Mouse (Mus musculus): Measurements from ENCODE around the gene Erich2. TPM values are rescaled to one million over a fixed set of nuclear protein-coding genes. Genes with fewer than 3 reads are reported as not detected.

The Erich2 gene
- polyA plus RNA-seq, 1 experiment from 2014 or later = 0.59 TPM

- peak; percentile 38 for DNase-seq (ENCODE audit: low spot score)
- Histone ChIP-seq H3K4me1 (peaks cover 83% of the 10 kb centered on the region), H3K27ac (no peak overlapping the region), H3K27me3 (ENCODE audit: low read depth, poor library complexity, severe bottlenecking) (peaks cover 100% of the 10 kb centered on the region), H3K4me3 (no peak overlapping the region), H3K36me3 (no peaks in the 10 kb centered on the region), H3K9me3 (replicated peaks) (no peaks in the 10 kb centered on the region)
- 5% methylated on average over 15 of the region's 15 CpGs for WGBS
Observed at GRCm38 (mm10) chr2:70564646-70565315, 56.2 kb downstream of the Erich2 start.

DNA sequence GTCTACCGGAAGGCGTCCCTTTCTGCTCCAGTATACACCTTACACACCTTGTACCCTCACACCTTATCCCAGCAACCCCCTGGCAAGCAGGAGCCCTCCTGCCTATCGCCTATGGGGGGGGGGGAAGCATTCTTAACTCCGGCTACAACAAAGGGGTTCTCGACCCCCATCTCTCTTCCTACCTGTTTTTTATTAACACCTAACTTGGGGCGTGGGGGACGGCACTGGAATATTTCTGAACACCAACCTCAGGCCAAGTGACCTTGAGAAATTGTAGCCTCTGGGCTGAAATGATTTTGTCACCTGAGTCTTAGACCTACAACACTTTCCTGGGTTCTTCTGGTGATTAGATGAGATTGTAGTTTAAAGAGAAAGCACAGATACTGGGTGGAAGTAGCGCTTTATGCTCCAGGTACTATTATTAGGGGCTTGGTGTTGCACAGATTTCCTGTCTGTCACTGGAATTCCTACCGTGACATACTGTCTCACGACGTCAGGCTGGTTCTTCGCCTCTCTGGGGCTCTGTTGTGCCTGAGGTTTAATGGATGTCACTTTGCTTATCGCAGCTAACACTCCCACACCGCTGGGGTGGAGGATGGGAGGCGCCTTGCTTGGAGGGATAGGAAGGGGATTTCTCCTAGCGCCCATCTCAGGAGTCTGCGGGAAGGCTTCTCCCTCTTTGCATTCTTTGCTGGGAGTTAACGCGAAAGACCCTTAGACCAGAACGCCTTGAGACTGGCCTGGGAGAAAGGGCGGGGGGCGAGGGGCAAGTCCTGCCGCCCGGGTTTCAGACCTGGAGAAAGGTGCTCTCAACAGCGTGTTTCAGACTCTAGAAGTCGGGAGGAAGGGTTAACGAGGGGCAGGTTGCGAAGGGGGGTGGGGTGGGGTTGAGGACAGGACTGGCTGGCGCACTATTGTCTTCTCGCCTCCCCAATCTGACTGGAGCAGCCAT lies 57.3 kb downstream of the Erich2 start:
- Histone ChIP-seq H3K27ac (no peak overlapping the region), H3K36me3 (no peaks in the 10 kb centered on the region), H3K27me3 (ENCODE audit: low read depth, poor library complexity, severe bottlenecking) (peaks cover 100% of the 10 kb centered on the region), H3K9me3 (replicated peaks) (no peaks in the 10 kb centered on the region), H3K4me1 (peaks cover 81% of the 10 kb centered on the region), H3K4me3 (peak overlapping the region; percentile 31)
- 3% methylated on average over 30 of the region's 30 CpGs for WGBS
- peak; percentile 53 for DNase-seq (ENCODE audit: low spot score)

DNA sequence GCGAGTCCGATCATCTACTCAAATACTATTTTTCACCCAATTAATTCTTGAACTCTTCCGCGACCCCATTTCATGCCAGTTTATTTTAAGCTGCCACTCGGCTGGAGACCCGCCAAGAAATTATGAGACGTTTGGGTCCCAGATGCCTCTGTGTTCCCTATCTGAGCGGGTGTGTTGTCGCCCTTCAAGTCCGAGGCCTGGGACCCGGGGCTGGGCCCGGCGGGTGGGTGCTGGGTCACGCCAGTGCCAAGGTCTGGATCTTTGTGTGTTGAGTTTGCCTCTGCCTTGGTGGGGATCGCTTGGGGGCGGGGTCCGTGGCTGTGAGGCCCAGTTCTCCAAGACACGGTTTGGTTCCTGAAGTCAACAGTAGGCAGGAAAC lies 58.0 kb downstream of the Erich2 start:
- H3K27ac ChIP-seq = no peak overlapping the region
- 2% methylated on average over 18 of the region's 18 CpGs for WGBS
- no peaks in the 10 kb centered on the region for H3K36me3 ChIP-seq
- H3K4me3 ChIP-seq = peak overlapping the region; percentile 31
- peaks cover 100% of the 10 kb centered on the region for H3K27me3 ChIP-seq (ENCODE audit: low read depth, poor library complexity, severe bottlenecking)
- peaks cover 75% of the 10 kb centered on the region for H3K4me1 ChIP-seq
- no peaks in the 10 kb centered on the region for H3K9me3 ChIP-seq (replicated peaks)
- DNase-seq (ENCODE audit: low spot score) = peak; percentile 57

DNA sequence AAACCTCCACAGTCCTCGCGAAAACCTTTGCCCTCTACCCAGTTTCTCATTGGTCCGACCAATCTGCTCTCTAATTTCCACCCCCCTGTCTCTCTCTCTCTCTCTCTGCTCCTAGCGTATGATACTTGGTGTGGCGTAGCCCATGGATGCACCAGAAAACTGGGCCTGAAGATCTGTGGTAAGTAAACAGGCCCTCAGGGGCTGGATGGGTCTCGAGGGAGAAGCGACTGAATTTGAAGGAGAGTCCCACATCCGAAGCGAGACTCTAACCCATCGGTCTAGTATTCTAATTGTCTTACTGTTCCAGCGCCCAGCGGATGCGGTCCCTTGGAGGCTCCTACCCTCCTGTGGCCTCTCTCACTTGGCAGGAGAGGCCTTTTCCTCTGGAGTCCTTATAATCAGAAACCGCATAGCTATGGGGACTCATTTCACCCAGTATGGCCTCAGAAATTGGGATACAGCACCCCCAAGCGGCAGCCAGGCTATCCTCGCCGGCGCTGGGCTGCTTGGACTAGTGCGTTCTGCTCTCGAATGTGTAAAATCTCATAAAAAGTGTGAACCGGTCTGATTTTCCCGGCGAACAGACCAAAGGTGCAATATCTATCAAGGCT lies 58.6 kb downstream of the Erich2 start:
- Histone ChIP-seq H3K36me3 (no peaks in the 10 kb centered on the region), H3K27ac (no peak overlapping the region), H3K4me3 (peak overlapping the region; percentile 47), H3K27me3 (ENCODE audit: low read depth, poor library complexity, severe bottlenecking) (peaks cover 100% of the 10 kb centered on the region), H3K4me1 (peaks cover 70% of the 10 kb centered on the region), H3K9me3 (replicated peaks) (no peaks in the 10 kb centered on the region)
- 4% methylated on average over 23 of the region's 23 CpGs for WGBS
- peak; percentile 75 for DNase-seq (ENCODE audit: low spot score)

DNA sequence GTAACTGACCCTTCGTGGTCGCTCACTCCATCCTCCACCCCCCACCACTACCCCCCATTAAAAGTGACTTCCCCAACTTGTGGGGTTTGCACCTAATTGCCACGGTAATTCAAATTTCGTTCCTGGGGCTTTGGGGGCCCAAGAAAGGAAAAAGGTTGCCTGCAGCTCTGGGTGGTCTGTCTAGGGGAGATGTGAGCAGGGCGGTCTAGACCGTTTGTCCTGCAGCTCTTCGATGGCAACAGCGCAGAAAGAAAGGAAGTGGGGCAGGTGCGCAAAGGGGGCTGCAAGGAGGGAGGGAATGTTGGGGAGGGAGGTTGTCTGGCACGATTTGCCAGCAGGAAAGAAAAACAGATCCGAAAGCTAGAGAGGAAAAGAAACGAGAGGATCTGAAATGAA lies 59.1 kb downstream of the Erich2 start:
- no peaks in the 10 kb centered on the region for H3K36me3 ChIP-seq
- peaks cover 65% of the 10 kb centered on the region for H3K4me1 ChIP-seq
- peaks cover 100% of the 10 kb centered on the region for H3K27me3 ChIP-seq (ENCODE audit: low read depth, poor library complexity, severe bottlenecking)
- DNase-seq (ENCODE audit: low spot score) = peak; percentile 50
- WGBS = under 1% methylated on average over 12 of the region's 12 CpGs
- peak overlapping the region; percentile 47 for H3K4me3 ChIP-seq
- H3K27ac ChIP-seq = no peak overlapping the region
- no peaks in the 10 kb centered on the region for H3K9me3 ChIP-seq (replicated peaks)

DNA sequence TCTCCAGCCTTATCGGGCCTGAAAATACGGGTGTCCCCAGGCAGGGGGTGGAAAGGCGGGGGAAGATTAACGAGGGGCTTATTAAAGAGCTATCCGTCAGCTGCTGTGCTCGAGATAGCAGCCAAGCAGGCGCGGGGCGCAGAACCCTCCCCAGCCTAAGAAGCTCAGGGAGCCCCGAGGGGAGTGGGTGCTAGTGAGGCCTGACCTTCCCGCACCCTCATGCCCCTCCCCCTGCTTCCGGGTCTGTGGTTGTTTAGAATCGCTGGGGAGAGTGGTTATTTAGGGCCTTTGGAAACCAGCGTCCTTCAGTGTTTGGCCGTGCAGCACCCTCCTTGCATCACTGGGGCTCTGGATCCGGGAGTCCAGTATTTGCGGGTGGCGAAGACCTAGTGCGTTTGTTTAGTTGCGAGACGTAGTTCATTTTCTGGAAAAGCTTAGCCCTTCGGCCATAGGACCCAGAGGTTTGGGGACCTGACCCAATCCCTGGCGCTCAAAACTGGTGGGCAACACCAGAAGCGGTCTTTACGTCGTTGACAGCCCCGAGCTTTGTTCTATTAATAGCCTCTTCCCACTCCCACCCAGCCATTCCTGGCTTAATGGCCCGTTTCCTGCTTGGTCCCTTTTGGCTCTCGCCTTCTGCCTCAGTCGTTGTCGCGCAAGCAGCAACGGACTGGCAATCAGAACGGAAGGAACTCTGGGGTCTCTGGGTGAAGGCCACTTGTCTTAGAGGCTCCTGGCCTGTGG lies 59.8 kb downstream of the Erich2 start:
- 1% methylated on average over 34 of the region's 34 CpGs for WGBS
- Histone ChIP-seq H3K27me3 (ENCODE audit: low read depth, poor library complexity, severe bottlenecking) (peaks cover 99% of the 10 kb centered on the region), H3K4me3 (peak overlapping the region; percentile 47), H3K27ac (peak overlapping the region; percentile 57; the same call in 1 of the 2 replicates), H3K9me3 (replicated peaks) (no peaks in the 10 kb centered on the region), H3K36me3 (no peaks in the 10 kb centered on the region), H3K4me1 (peaks cover 58% of the 10 kb centered on the region)
- DNase-seq (ENCODE audit: low spot score) = peak; percentile 61

DNA sequence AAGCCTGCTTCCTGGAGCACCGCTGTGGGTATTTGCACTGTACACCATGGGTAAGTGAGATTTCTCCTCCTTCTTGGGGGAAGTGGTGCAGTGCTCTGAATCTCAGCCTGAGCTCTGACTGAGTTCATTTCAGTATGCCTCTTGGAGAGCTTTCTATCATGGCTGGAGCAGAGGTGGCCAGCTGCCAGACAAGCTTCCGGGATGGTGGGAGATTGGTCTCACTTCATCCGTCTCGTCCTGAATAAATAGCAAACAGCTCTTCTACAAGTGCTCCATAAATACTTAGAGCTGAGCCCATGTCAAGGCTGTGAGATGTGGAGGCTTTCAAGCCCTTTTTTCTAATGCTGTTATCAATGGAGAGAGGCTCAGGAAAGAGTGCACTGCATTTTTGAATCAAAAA lies 63.1 kb downstream of the Erich2 start:
- DNase-seq (ENCODE audit: low spot score) = no peak
- H3K36me3 ChIP-seq = no peaks in the 10 kb centered on the region
- peaks cover 36% of the 10 kb centered on the region for H3K4me1 ChIP-seq
- peaks cover 74% of the 10 kb centered on the region for H3K27me3 ChIP-seq (ENCODE audit: low read depth, poor library complexity, severe bottlenecking)
- 74% methylated on average over 4 of the region's 4 CpGs for WGBS
- no peak overlapping the region for H3K4me3 ChIP-seq
- H3K9me3 ChIP-seq (replicated peaks) = no peaks in the 10 kb centered on the region
- no peak overlapping the region for H3K27ac ChIP-seq

DNA sequence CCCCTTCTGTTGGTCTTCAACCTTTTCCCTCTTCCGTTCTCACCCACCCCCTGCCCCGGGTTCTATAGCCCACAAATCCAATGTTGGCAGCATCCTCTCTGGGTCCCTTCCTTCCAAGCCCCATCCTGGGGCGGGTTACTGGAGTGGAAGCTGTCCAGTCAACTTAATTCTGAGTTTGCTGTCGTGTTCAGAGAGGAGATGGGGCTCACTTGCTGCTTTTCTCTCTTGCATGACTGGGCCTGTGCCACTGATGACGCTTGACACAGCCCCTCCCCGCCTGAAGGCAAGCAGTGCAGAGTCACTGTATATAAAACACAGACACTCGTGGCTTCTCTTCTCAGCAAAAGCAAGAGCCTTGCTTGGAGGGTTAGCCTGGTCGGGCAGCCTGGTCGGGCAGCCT lies 63.6 kb downstream of the Erich2 start:
- Histone ChIP-seq H3K27me3 (ENCODE audit: low read depth, poor library complexity, severe bottlenecking) (peaks cover 69% of the 10 kb centered on the region), H3K36me3 (no peaks in the 10 kb centered on the region), H3K9me3 (replicated peaks) (no peaks in the 10 kb centered on the region), H3K27ac (no peak overlapping the region), H3K4me3 (no peak overlapping the region), H3K4me1 (peaks cover 30% of the 10 kb centered on the region)
- no peak for DNase-seq (ENCODE audit: low spot score)
- WGBS = 59% methylated on average over 9 of the region's 9 CpGs

GRCm38 (mm10) chr2:70573544-70574210 lies 65.1 kb downstream of the Erich2 start:
- WGBS = 83% methylated on average over 8 of the region's 8 CpGs
- H3K9me3 ChIP-seq (replicated peaks) = no peaks in the 10 kb centered on the region
- peaks cover 55% of the 10 kb centered on the region for H3K27me3 ChIP-seq (ENCODE audit: low read depth, poor library complexity, severe bottlenecking)
- no peak overlapping the region for H3K4me3 ChIP-seq
- H3K36me3 ChIP-seq = no peaks in the 10 kb centered on the region
- H3K27ac ChIP-seq = no peak overlapping the region
- no peak for DNase-seq (ENCODE audit: low spot score)
- H3K4me1 ChIP-seq = peaks cover 16% of the 10 kb centered on the region

DNA sequence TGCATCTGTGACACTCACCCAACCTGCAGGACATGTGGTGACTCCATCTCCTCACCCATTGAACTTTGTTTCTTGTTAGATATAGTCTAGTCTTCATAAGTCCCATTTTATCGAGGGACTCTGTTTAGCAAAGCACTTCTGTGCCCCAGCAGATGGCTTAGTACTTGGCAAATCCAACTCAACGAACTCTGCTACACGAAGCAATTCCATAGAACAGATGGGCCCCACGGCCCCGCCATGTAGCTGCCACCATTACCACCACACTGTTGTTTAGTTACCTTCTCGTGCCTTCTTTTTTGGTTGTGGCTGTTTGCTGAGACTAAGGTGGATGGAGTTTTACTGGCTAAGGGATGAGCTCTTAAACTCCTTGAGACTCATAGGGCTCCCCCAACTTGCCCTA lies 79.6 kb downstream of the Erich2 start:
- whole genome bisulfite sequencing = 94% methylated on average over 6 of the region's 6 CpGs
- Histone ChIP-seq H3K9me3 (replicated peaks) (no peaks in the 10 kb centered on the region), H3K4me1 (no peaks in the 10 kb centered on the region), H3K4me3 (no peak overlapping the region), H3K27me3 (ENCODE audit: low read depth, poor library complexity, severe bottlenecking) (no peaks in the 10 kb centered on the region), H3K36me3 (no peaks in the 10 kb centered on the region), H3K27ac (no peak overlapping the region)
- DNase-seq (ENCODE audit: low spot score) = no peak

Measured in limb, embryonic 10.5 days (tissue).